Mouse (Mus musculus): ENCODE data around the gene Daam1. TPM values are rescaled to one million over a fixed set of nuclear protein-coding genes. Genes with fewer than 3 reads are reported as not detected.
A peak's percentile ranks its signal among the peaks of the same experiment; 100 is the strongest.

The Daam1 gene
- polyA plus RNA-seq, 1 experiment, result 4.5 TPM

DNA sequence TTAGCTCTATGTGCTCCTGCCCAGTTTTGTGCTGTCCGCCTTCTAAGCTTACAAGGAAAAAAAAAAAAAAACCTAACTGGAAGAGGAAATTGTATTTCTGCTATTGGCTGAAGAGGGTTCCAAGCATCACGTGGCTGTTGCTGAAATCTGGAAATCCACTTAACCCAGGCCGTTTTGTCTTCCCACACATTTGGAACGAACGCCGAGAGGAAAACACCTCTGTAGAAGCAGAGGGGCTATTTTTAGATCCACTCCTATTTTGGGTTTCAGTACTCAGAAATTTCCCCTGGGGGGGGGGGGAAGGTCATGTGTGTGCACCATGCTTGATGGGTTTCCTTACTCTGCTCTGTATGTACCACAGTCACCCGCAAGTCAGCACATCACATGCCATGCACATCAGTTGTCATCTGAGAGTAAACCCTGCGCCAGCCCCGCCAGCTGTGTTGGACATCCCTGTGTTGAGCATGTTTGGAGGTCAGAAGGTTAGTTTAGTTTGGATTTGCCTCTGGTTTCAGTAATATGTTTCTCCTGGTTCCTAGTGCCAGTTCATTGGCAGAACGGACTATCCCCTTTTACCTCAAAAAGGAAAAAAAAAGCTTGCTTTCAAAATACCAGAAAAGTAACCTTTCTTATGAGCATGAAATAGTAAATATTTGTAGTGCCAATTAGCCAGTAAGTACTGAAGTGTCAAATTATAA lies 33.1 kb downstream of the Daam1 start:
- peak; percentile 64 for DNase-seq (ENCODE audit: low read depth)

DNA sequence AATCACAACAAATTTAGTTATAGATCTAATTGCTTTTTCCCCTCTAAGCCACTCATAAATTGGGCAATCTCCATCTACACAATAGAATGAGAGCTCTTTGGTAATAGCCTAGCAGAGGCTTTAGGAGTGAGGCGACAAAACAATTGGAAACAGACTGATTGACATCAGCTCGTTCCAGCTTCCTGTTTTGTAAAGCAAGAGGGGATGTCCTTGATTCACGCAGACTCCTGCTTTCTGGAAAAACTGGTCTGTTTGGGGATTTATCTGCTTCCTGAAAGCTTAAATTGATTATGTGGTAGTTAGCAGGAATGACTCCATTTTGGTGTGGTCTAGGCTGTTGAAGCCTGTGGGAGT lies 33.6 kb downstream of the Daam1 start:
- peak; percentile 65 for DNase-seq (ENCODE audit: low read depth)

DNA sequence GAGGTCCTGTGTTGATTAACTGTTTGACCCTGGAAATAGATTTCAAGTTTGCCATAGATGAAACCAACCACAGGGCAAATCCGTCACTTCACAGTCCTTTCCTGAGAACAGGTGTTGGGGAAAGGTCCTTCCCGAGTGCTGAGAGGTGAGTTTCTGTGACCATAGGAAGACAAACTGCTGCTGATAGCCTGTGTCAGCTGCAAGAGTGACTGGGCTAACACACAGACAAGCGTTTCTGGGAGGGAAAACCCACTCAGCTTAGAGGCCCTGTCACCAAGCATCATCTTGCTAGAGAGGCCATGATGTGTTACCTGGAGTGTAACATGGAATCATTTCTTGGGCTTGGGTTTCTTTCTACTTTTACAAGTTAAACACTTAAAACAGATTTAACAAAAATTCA lies 35.1 kb downstream of the Daam1 start:
- no peak for DNase-seq (ENCODE audit: low read depth)

DNA sequence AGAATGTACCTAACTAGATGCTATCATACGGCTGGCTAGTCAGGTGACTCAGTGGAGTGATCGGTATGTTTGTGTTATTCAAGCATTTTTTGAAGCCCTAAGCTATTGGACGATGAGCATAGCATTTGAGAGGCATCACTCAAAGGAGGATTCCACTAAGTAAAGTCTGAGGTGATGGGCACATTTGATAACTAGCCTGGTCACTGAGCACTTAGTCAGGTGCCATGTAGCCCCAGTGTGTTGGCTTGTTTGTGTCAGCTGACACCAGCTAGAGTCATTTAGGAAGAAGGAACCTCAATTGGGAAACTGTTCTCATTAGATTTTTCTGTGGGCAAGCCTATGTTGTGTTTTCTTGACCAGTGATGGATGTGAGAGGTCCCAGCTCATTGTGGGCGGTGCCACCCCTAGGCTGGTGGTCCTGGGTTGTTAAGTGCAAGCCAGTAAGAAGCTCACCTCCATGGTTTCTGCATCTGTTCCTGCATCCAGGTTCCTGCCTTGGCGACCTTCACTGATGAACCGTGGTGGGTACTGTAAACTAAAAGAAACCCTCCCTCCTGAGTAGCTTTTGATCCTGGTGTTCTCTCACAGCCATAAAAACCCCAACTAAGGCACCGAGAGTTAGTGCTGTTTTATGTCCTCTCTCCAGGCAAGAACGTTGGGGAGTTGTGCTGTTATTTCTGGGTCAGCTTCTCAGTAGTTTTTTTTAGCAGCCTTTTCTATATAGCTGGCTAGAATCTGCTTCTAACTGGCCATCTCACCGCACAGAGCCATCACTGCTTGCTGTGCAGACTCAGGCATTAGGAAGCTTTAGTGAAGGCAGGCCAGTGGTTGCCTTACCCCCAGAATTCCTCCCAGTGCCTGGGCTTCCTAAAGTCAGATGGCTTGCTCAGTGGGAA lies 36.7 kb downstream of the Daam1 start:
- no peak for DNase-seq (ENCODE audit: low read depth)

DNA sequence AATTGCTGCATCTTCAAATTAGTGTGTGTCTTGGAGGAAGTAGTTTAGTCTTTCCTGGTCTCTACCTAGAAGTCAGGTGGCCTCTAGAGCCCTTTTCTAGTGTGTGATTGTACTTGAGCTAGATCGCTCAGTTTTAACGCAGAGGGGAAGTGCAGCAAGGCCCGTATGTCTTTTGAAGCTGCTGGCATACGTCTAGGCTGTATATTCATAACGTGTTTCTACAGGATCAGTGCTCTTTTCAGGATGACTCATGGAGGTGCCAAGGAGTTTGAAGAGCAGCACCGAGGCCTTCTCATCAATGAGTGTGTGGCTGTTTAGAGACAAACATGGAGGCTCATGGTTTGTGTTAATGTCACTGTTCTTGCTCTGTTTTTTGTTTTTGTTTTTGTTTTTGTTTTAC lies 39.8 kb downstream of the Daam1 start:
- DNase-seq (ENCODE audit: low read depth), result no peak

DNA sequence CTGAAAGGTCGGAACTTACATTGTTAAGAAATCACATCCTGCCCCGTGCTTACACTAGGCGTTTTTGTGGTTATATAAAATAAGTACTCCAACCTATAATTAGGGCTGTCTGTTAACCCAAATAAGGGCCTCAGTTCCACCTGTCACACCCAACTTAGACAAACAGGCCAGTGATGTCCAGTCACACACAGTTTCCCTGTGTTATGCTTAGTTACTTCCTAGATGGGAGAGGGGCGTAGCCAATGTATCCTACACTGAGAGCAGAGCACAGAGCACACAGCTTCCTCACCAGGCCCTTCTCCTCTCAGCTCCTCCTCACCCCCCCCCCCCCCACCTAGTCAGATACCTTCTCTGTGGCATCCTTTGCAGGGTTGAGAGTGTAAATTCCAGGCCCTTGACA lies 41.5 kb downstream of the Daam1 start:
- no peak for DNase-seq (ENCODE audit: low read depth)

DNA sequence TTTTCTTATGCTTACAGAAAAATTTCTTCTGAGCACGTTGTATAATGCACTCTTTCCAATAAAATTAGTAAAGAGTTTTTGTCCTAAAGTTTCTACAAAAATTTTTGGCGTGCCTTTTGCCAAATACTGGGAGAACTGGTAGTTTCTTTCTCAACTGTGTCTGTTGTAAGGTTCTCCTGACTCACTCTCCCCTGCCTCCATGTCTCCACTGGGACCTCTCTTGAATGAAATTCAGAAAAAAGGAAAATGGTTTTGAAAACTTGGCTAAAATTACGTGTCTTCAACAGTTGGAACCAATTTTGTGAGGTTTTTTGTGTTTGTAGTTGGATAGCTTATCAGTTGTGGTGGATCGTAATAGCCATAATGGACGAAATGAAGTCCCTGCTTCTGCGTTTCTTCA lies 43.7 kb downstream of the Daam1 start:
- no peak for DNase-seq (ENCODE audit: low read depth)

DNA sequence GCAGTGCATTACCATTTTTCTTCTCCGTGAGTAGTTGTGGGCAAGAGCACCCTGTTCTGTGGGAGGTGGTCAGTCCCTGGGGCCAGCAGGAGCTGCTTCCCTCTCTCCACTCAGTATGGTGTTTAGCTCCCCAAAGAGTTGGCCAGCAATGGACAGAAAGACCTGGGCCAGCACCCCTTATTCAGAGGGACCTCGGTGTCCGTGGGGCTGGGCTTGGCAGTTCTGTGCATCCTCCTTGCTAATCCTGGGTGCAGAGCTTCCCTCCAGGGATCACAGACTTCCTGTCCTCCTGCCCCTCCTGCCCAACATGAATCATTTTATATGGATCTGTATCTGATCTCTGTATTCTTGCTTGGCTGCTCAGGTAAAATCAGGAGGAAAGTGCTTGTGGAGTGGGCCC lies 44.1 kb downstream of the Daam1 start:
- DNase-seq (ENCODE audit: low read depth), result no peak

DNA sequence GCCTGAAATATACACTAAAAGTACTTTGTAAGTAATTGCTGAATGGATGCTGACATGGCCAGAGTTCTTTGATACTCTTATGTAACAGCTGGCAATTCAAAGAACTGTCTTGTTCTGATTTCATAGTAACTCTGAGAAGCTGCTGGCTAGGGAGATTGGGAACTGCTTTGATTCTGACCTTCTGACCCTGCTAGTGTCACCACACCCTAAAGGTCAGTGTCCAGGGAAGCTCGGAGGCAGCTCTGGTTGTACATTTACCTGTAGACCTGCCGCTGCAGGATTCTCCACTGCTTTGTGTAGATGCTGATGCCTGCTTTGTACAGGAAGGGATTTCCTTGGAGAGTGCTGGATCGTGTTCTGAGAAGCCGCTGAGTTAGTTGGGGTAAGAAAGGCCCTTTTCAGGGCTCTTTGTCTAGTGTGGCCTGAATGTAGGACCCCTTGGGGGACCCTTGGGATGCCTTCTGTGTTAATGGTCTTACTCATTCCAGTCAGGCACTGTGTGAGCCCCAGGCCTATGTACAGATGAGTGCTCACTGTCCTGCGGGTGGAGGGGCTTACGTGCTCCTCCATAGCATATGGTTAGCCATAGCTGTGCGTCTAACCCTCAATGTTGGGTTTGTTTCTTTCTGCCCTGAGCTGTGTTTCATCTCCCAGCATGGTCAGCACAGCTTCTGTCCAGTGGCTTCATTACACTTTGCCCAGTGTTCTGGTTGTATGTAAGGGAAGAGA lies 45.0 kb downstream of the Daam1 start:
- DNase-seq (ENCODE audit: low read depth), result no peak

DNA sequence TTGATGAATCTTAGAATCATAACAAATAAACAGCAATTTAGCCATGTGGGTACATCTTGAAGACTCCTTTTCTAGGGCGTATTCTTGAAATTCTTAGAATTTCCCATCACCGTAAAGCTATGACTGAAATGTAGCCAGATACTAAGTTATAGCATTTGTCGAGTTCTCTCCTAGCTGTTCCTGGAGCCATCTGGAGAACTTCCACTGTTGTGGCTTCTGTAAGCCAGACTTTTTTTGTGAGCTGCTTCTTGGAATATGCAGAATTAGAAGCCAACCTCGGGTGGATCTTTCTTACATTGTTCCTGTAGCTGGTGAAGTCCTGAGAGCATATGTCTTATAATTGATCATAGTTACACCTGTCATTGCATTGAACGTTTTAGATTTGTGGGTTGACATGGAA lies 50.1 kb downstream of the Daam1 start:
- DNase-seq (ENCODE audit: low read depth), result no peak

DNA sequence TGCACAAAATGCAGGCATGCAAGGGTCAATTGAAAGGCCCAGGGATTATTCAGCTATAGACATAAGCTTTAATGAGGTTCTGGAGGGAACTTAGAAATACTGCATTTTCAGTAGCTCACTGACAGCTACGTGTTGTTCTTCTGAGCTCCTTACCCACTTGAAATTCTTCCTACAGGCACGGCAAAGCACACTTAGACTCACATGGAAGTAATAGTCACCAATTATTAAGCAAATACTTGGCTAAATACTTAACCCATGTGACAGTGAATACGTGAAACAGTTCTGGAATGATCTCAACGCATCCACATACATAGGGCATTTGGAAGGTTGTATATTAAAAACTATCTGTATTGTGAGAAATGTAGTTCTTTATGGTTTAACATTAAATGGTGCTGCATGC lies 50.6 kb downstream of the Daam1 start:
- DNase-seq (ENCODE audit: low read depth), result no peak

DNA sequence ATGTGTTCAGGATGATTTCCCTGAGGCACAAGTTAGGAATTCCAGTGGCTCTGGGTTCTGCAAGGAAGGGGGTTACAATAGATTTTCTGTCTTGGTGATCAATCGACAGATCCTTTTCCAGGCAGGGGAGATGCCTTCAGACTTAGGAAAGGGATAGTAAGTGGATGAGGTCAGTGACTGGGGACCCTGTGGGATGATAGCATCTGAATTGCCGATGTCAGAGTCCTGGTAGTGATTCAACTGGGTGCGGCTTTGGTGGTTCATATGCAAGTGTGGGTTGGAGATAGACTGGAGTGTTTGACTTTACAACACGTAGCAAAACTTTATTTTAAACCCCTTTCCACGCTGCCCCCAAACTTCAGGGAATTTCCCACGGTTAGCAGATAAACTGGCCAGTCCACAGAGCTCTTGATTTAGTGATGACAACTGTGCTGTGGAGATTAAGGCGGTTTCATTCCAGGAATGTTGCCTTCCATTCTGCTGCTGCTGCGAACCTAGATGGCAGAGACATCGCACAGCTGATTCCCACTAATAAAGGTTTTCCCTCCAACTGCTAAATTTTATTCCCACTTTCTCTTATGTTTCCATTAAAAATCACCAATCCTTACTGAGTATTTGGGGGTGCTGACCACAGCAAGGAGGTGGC lies 52.3 kb downstream of the Daam1 start:
- DNase-seq (ENCODE audit: low read depth), result no peak

DNA sequence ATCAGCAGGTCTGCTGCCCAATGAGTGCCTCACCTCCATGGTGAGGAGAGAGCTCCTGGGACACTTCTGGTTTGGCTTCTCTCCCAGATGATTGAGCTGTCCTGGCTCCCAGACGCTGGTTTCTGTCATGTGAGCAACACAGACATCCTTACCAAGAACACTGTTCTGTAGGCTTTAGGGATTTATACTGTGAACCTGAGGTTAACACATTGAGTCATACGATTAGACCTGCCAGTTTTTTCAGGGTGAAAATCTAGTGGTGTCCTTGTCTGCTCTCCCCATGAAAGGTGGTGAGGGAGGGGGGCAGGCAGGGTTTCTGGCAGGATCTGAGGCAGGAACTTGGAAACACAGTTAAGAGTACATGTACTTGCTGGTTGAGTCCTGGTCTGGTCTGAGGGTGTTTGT lies 54.3 kb downstream of the Daam1 start:
- no peak for DNase-seq (ENCODE audit: low read depth)

DNA sequence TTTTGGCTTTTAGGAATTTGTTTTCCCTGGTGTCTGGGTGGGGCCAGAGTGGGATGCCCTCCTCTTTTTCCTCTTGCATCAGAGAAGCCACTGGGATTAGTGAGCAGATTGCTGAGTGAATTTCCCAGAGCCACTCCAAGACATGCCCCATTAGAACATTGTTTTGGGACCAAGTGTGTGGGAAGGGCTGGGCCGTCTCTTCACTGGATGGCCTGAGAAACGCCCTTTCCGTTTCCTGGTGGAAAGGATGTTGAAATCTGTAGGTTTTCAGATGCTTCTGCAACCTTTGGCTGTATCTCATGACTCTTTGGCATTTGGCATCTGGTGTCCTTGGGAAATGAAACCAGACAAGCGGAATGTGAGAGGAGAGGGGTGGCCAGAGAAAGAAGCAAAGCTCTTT lies 54.8 kb downstream of the Daam1 start:
- DNase-seq (ENCODE audit: low read depth), result no peak

DNA sequence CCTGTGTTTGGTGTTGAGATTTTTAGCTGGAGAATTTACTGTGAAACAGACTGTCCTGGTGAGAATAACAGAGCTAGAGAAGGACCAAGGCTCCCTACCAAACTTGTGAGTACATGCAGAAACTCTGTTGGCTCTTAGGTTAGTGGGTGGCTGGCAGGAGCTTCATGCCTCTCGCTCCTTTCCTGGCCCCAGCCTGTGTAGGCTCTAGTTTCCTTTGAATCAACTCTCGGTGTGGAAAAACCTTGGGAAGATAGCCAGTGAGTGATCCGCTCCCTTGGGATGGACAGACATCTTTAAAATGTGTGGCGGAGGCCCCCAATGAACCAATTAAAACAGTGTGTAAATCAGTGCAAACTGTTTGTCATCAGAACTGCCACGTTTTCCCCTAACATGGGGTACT lies 55.5 kb downstream of the Daam1 start:
- DNase-seq (ENCODE audit: low read depth), result no peak

DNA sequence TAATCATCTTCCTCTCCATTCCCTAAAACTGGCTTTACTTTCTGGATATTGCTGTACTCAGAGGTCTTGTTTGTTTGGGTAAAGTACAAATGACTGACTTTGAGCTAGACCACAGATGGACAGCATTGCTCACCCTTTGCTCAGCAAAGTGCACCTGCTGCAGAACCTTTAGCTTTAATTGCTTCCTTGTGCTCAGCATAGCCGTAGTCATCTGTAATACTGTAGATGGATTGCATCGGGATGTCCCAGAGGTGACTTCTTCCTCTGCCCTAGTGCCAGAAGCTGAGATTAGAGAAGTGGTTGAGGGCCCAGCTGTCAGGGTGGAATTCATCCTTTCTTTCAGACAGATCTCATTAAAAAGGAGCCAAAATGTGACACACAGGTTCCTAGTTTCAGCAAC lies 56.1 kb downstream of the Daam1 start:
- DNase-seq (ENCODE audit: low read depth), result no peak

DNA sequence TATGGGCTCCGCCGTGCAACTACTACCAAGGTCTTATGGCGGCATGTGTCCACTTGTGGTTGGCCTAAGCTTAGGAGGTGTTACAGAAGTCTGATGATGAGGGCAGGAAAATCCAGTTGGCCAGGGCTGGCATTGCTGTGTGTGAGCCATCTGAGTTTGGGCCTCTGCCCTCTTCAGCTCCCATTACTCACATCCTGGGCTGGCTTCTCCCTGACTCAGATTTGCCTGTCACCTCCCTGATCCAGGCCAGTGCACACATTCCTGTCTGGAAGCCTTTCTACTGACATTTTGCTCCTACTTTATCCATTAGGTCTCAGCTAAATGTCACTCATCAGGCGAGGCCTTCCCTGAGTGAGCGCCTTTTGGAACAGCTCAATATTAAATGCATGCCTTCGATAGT lies 57.5 kb downstream of the Daam1 start:
- no peak for DNase-seq (ENCODE audit: low read depth)

DNA sequence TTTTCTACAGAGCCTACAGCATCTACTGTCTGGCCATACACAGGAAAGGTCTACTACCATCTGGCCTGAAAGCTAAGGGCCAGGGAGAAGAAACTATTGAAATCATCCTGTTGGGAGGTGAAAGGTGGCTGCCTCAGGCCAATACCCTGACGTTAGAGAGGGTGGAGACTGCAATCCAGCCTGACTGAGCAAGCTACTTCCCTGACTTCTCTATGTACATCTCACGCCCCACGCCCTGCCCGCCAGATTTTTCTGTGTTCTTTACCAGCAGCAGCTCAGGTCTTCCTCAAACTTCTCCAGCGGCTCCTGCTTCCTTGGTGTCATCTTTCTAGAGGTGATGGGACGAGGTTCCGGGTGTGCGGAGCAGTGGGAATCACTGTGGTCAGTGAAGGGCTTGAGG lies 58.4 kb downstream of the Daam1 start:
- no peak for DNase-seq (ENCODE audit: low read depth)

DNA sequence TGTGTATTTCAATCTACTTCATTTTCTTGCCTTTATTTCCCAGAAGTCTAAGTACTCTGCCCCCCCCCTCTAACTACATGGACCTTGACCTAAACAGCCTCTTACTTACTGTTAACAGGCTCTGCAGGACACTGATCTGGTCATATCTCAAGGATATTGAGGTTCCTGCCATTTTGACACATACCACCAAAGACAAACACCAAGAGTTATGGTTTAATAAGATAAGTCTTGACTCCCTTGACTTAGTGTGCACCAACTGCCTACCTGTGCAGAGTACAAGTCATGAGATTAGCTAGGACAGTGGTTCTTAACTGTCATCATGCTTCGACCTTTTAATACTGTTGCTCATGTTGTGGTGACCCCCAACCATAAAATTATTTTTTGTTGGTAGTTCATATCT lies 59.4 kb downstream of the Daam1 start:
- no peak for DNase-seq (ENCODE audit: low read depth)

DNA sequence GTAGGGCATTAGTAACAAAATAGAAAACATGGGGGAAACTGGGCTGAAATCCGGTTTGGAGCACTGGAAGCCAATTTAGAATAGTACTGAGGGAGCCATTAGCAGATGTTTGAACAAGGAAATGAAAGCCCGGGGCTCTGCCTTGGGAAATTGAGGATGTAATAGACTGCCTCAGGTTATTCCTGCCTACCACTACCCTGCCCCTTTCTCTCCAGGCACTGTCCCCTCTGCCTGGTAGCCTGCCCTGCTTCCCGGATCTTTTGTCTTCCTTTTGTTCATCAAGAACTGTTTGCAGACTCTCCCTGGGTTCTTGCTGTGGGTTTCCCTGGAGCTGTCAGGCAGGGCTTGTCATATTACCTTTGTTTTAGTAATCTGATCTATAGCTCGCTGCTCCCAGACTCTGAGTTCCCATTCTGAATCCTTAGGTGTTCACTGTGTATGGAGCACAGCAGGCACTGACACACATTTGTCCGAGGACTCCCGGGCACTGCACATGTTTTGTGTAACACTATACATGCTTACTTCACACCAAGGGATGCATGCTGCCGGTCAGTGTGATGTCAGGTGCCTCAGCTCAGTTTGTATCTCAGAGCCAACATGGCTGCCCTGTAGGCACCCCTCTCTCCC lies 61.0 kb downstream of the Daam1 start:
- DNase-seq (ENCODE audit: low read depth), result no peak

DNA sequence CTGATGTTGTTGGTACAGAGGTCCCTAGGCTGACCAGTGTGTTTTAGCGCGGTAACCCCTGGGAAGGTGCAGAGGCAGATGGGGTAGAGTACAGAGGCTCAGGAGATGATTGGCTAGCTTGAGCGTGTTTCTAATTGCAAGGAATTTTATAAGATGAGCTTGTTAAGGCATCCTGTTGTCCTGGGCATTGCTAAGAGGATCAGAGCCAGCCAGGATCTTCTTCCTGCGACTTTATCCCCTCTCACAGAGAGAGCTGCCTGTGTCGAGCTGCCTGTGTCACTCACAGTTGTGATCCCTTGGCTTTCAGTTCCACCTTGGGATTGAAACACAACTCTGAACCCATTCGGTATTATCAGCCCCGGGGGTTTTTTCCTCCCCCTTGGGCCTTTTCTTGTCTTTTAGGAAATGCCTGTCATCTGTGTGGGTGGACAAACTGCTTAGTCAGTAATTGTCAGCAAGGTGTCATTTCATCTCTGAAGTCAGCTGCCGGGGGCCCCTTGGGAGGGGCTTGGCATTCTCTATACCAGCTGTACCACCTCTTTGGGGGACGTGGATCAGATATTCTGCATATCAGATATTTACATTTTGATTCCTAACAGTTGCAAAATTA lies 62.2 kb downstream of the Daam1 start:
- no peak for DNase-seq (ENCODE audit: low read depth)

Data from gonadal fat pad, adult 2 months (tissue).